9 mouse cellular contexts compared by ENCODE assay signal in genomic region chr4:64832882-64833281, GRCm38 (mm10).
DNase-seq lines count a peak whose midpoint lies in the region; ATAC-seq lines count a peak whose summit lies in the region.
"Had no signal": no experiment of that assay in that cellular context is flagged by ENCODE, and none has a peak within 500 bp of the region (broad histone marks: within the 10 kb centered on the region; RNA-seq: fewer than 3 reads in every experiment).

No protein-coding gene starts in this region.

- intact Hi-C loops in heart, postnatal 10 days (cut with DNase I): loop anchor here (1.0 kb wide), 2 partner anchors 663 to 756 kb away; no protein-coding TSS in a partner anchor

- DNase-seq in heart, postnatal 10 days: peak; percentile 8 to 28
- no peak for DNase-seq in heart, adult 11 months
- DNase-seq in neural tube, embryonic 11.5 days (ENCODE audit: low spot score): peak; percentile 17
- peak; percentile 11 for DNase-seq in embryo, embryonic 9.5 days (ENCODE audit: extremely low spot score)
- peak; percentile 10 for DNase-seq in retina, postnatal 1 day
- DNase-seq in thymus, postnatal 4 days: no peak
- no peak for DNase-seq in liver, embryonic 11.5 days (ENCODE audit: low spot score)

- H3K36me3 ChIP-seq in neural tube, embryonic 11.5 days (ENCODE audit: control insufficient read depth, insufficient read depth, low read length): no peaks in the 10 kb centered on the region
- no peaks in the 10 kb centered on the region for H3K36me3 ChIP-seq in neural tube, embryonic 15.5 days
- H3K36me3 ChIP-seq in liver, embryonic 11.5 days (ENCODE audit: control insufficient read depth, insufficient read depth, low read length): no peaks in the 10 kb centered on the region

- H3K27ac ChIP-seq in neural tube, embryonic 11.5 days (ENCODE audit: low read depth, low read length): no peak overlapping the region
- H3K27ac ChIP-seq in neural tube, embryonic 15.5 days (replicated peaks): no peak overlapping the region
- no peak overlapping the region for H3K27ac ChIP-seq in liver, embryonic 11.5 days (ENCODE audit: low read depth, low read length)

- peak; percentile 31; the same call in 1 of the 2 replicates for ATAC-seq in neural tube, embryonic 11.5 days (ENCODE audit: insufficient read depth, low FRiP score, low TSS enrichment)
- no peak for ATAC-seq in neural tube, embryonic 15.5 days (ENCODE audit: low FRiP score)
- ATAC-seq in liver, embryonic 11.5 days (replicated peaks; ENCODE audit: low FRiP score): no peak

- 42% methylated on average over 2 of the region's 2 CpGs for WGBS in neural tube, embryonic 11.5 days
- 55% methylated on average over 2 of the region's 2 CpGs for WGBS in neural tube, embryonic 15.5 days
- 40% methylated on average over 2 of the region's 2 CpGs for WGBS in liver, embryonic 11.5 days

- no peaks in the 10 kb centered on the region for H3K27me3 ChIP-seq in neural tube, embryonic 11.5 days (ENCODE audit: control insufficient read depth, insufficient read depth, low read length)
- no peaks in the 10 kb centered on the region for H3K27me3 ChIP-seq in neural tube, embryonic 15.5 days (replicated peaks)
- no peaks in the 10 kb centered on the region for H3K27me3 ChIP-seq in liver, embryonic 11.5 days (replicated peaks; ENCODE audit: control insufficient read depth, insufficient read depth, low read length)
- H3K27me3 ChIP-seq: megakaryocyte, embryonic 14.5 days had no signal

- H3K4me1 ChIP-seq in neural tube, embryonic 11.5 days (ENCODE audit: control insufficient read depth, insufficient read depth, low read length): no peaks in the 10 kb centered on the region
- H3K4me1 ChIP-seq in neural tube, embryonic 15.5 days: no peaks in the 10 kb centered on the region
- H3K4me1 ChIP-seq in liver, embryonic 11.5 days (replicated peaks; ENCODE audit: control insufficient read depth, insufficient read depth, low read length): no peaks in the 10 kb centered on the region
- H3K4me1 ChIP-seq: megakaryocyte, embryonic 14.5 days had no signal

- H3K4me2 ChIP-seq in neural tube, embryonic 11.5 days (ENCODE audit: low read depth): no peak overlapping the region
- H3K4me2 ChIP-seq in neural tube, embryonic 15.5 days: no peak overlapping the region
- H3K4me2 ChIP-seq in liver, embryonic 11.5 days: no peak overlapping the region

- no peak overlapping the region for H3K4me3 ChIP-seq in neural tube, embryonic 11.5 days (ENCODE audit: low read depth, low read length)
- no peak overlapping the region for H3K4me3 ChIP-seq in neural tube, embryonic 15.5 days (replicated peaks)
- no peak overlapping the region for H3K4me3 ChIP-seq in liver, embryonic 11.5 days (ENCODE audit: low read depth, low read length)
- H3K4me3 ChIP-seq: megakaryocyte, embryonic 14.5 days had no signal

- no peaks in the 10 kb centered on the region for H3K9me3 ChIP-seq in neural tube, embryonic 11.5 days (ENCODE audit: control insufficient read depth, low read length)
- no peaks in the 10 kb centered on the region for H3K9me3 ChIP-seq in neural tube, embryonic 15.5 days (replicated peaks)
- no peaks in the 10 kb centered on the region for H3K9me3 ChIP-seq in liver, embryonic 11.5 days (ENCODE audit: control insufficient read depth, low read length)
- H3K9me3 ChIP-seq: megakaryocyte, embryonic 14.5 days had no signal

- no peak overlapping the region for H3K9ac ChIP-seq in neural tube, embryonic 11.5 days (ENCODE audit: low read length)
- H3K9ac ChIP-seq in neural tube, embryonic 15.5 days (replicated peaks): no peak overlapping the region
- no peak overlapping the region for H3K9ac ChIP-seq in liver, embryonic 11.5 days (ENCODE audit: low read depth, low read length)

Comparison
In these comparisons a context has a peak if more than half of its experiments do, and no peak if none do; other contexts are left out.
1. DNase-seq: peak in heart, postnatal 10 days (2 of 2), neural tube, embryonic 11.5 days (single experiment), embryo, embryonic 9.5 days (single experiment) and retina, postnatal 1 day (single experiment); none in heart, adult 11 months (single experiment), thymus, postnatal 4 days (single experiment) and liver, embryonic 11.5 days (single experiment).